Mouse (Mus musculus) midbrain, embryonic 13.5 days (tissue): ENCODE measurements around the gene Plekhj1. TPM values are rescaled to one million over a fixed set of nuclear protein-coding genes. Genes with fewer than 3 reads are reported as not detected.
"Not testable (repeated sequence)": the region's sequence is repeated elsewhere in the genome, so short reads cannot be mapped to it uniquely, and the experiment has no call there.

Source experiments
- ATAC-seq: fragments of 200-750 bp; cut with Nextera tagmentation; 2 replicates; pipeline ENCODE4 v1.8.0; 2017; ENCODE audit warnings: mild to moderate bottlenecking, moderate TSS enrichment, moderate library complexity
- H3K27ac ChIP-seq: fragments of 300-500 bp; sonication (generic); 2 replicates; pipeline ENCODE4 v1.5.1; 2015; ENCODE audit warnings: inconsistent platforms, mild to moderate bottlenecking, moderate library complexity
- H3K27me3 ChIP-seq: fragments of 300-500 bp; sonication (generic); 2 replicates; pipeline ENCODE4 v1.6.1; 2015; ENCODE audit warnings: mild to moderate bottlenecking, inconsistent platforms
- H3K36me3 ChIP-seq: fragments of 300-500 bp; sonication (generic); 2 replicates; pipeline ENCODE4 v1.6.1; 2015; ENCODE audit warnings: mild to moderate bottlenecking, inconsistent platforms
- H3K4me1 ChIP-seq: fragments of 300-500 bp; sonication (generic); replicated peaks from 2 replicates; pipeline ENCODE4 v1.6.1; 2015; ENCODE audit warnings: inconsistent platforms
- H3K4me2 ChIP-seq: fragments of 300-500 bp; sonication (generic); replicated peaks from 2 replicates; pipeline ENCODE4 v1.6.1; 2015; ENCODE audit warnings: moderate library complexity, mild to moderate bottlenecking, inconsistent platforms
- H3K4me3 ChIP-seq: fragments of 300-500 bp; sonication (generic); replicated peaks from 2 replicates; pipeline ENCODE4 v1.5.1; 2015; ENCODE audit warnings: mild to moderate bottlenecking, inconsistent platforms
- H3K9ac ChIP-seq: fragments of 300-500 bp; sonication (generic); replicated peaks from 2 replicates; pipeline ENCODE4 v1.6.1; 2015; ENCODE audit warnings: mild to moderate bottlenecking, inconsistent platforms
- H3K9me3 ChIP-seq: fragments of 300-500 bp; sonication (generic); 2 replicates; pipeline ENCODE4 v1.6.1; 2016; ENCODE audit warnings: mild to moderate bottlenecking, inconsistent platforms
- WGBS: fragments of 180-500 bp; shearing (Covaris S2); methylation state at CpG from one replicate; pipeline ENCODE4 v1.1.7; 2015; 5-methylcytosine and 5-hydroxymethylcytosine counted together
- polyA plus RNA-seq: library from polyadenylated mRNA; unstranded; fragments of >200 nt; fragmentation: Nextera tagmentation; extraction: Ambion mirVana; gene quantifications from 2 replicates; pipeline ENCODE4 v1.2.1, GENCODE M21; 2015

Plekhj1 gene
- polyA plus RNA-seq, 1 experiment from 2014 or later: 150 TPM

DNA sequence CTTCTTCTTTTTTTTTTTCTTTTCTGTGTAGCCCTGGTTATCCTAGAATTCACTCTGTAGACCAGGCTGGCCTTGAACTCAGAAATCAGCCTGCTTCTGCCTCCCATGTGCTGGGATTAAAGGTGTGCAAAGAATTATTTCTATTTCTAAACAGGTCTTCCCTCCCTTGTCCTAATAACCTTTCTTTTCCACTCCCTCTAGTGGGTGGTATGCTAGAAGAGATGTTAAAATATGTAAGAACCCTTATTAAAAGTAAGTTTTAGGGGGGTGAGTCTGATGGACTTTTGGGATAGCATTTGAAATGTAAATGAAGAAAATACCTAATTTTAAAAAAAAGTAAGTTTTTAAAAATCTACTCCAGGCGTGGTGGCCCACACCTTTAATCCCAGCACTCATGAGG lies 24.9 kb upstream of the Plekhj1 start:
- no peak for ATAC-seq
- H3K4me1 ChIP-seq: peaks cover 10% of the 10 kb centered on the region
- H3K4me2 ChIP-seq: no peak overlapping the region
- H3K27me3 ChIP-seq: no peaks in the 10 kb centered on the region
- H3K9ac ChIP-seq: no peak overlapping the region
- H3K27ac ChIP-seq: no peak overlapping the region
- H3K36me3 ChIP-seq: peaks cover under 1% of the 10 kb centered on the region; the same call in 1 of the 2 replicates
- 82% methylated on average over 1 of the region's 1 CpGs for WGBS
- H3K9me3 ChIP-seq: no peaks in the 10 kb centered on the region
- H3K4me3 ChIP-seq: no peak overlapping the region

DNA sequence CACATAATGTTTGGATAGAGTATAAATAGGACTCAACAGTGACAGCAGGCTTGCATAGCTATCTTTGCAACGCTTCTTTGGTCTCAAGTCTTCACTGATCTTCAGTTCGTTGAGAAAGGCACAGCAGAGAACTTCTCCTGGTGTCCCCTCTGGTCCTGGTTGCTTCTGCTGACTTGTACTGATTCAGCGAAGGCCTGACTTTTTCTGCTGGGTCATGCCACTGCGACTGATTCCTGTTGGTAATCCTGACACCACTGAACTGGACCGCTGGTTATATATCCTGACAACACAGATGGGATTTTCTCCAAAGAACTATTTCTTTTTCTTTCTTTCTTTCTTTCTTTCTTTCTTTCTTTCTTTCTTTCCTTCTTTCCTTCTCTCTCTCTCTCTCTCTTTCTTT lies 24.1 kb upstream of the Plekhj1 start:
- Histone ChIP-seq H3K9ac (no peak overlapping the region), H3K36me3 (no peaks in the 10 kb centered on the region), H3K9me3 (no peaks in the 10 kb centered on the region), H3K27me3 (no peaks in the 10 kb centered on the region), H3K27ac (no peak overlapping the region), H3K4me2 (no peak overlapping the region), H3K4me3 (no peak overlapping the region), H3K4me1 (peaks cover 2% of the 10 kb centered on the region)
- ATAC-seq: no peak
- WGBS: 89% methylated on average over 5 of the region's 5 CpGs

- Histone ChIP-seq H3K27ac (no peak overlapping the region), H3K4me3 (no peak overlapping the region), H3K4me1 (no peaks in the 10 kb centered on the region), H3K36me3 (no peaks in the 10 kb centered on the region), H3K27me3 (no peaks in the 10 kb centered on the region), H3K4me2 (no peak overlapping the region), H3K9me3 (no peaks in the 10 kb centered on the region), H3K9ac (no peak overlapping the region)
- no peak for ATAC-seq
- 46% methylated on average over 2 of the region's 2 CpGs for WGBS
Measured at GRCm38 (mm10) chr10:80821991-80822390, 23.6 kb upstream of the Plekhj1 start.

GRCm38 (mm10) chr10:80819406-80819805 lies 21.0 kb upstream of the Plekhj1 start:
- Histone ChIP-seq H3K27ac (no peak overlapping the region), H3K27me3 (no peaks in the 10 kb centered on the region), H3K4me2 (no peak overlapping the region), H3K4me3 (no peak overlapping the region), H3K36me3 (no peaks in the 10 kb centered on the region), H3K9me3 (no peaks in the 10 kb centered on the region), H3K9ac (no peak overlapping the region), H3K4me1 (no peaks in the 10 kb centered on the region)
- no peak for ATAC-seq
- WGBS: 53% methylated on average over 3 of the region's 3 CpGs

DNA sequence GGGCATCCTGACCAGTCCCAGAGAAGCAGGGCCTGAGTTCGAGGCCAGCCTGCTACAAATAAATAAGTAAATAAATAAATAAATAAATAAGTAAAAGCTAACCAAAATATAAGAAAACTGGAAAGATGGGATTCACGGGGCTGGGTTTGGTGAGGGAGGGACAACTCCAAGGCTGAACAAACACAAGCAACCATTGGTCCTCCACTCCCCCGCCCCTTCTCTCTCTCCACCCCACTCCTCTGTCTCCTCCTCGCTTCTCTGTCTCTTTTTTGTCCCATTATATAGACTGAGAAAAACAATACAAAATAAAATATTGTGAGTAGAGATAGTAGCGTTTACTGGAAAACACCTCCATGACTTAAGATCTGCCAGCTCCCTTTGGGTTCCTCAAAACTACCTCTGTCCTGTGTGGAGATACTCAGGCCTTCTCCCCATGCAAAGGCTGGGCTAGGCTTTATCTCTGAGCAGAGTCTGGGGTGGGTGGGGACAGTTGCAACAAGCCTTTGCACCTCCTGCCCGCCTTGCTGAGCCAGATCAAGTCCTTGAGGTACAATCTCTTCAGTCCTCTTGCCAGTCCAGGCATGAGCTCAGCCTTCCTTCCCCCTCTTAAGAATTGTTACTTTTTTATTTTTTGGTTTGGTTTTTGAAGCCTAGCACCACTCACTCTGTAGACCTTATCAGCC lies 20.3 kb upstream of the Plekhj1 start:
- Histone ChIP-seq H3K9me3 (no peaks in the 10 kb centered on the region), H3K9ac (no peak overlapping the region), H3K4me1 (no peaks in the 10 kb centered on the region), H3K27ac (no peak overlapping the region), H3K4me2 (no peak overlapping the region), H3K27me3 (no peaks in the 10 kb centered on the region), H3K36me3 (no peaks in the 10 kb centered on the region), H3K4me3 (no peak overlapping the region)
- WGBS: 56% methylated on average over 6 of the region's 6 CpGs
- ATAC-seq: no peak

- H3K27ac ChIP-seq, H3K4me3 ChIP-seq, H3K9me3 ChIP-seq, ATAC-seq, H3K27me3 ChIP-seq, H3K9ac ChIP-seq, H3K4me1 ChIP-seq, H3K4me2 ChIP-seq, H3K36me3 ChIP-seq: not testable (repeated sequence)
- WGBS: 81% methylated on average over 7 of the region's 7 CpGs
Measured at GRCm38 (mm10) chr10:80817955-80818354, 19.5 kb upstream of the Plekhj1 start.

DNA sequence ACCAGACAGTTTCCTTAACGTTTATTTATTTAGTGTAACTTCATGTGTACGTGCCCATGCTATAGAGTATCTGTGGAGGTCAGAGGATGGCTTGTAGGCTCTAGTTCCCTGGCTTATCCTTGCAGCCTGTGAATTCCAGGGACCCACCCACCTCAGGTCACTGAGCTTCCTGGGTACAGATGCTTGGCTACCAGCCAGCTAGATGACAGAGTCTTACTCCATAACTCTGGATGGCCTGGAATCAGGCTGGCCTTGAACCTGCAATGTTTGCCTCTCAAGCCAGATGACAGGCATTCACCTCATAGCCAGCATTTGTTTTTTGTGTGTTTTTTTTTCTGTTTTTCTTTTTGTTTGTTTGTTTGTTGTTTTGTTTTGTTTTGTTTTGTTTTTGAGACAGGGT lies 18.7 kb upstream of the Plekhj1 start:
- ATAC-seq: no peak
- WGBS: 78% methylated on average over 2 of the region's 2 CpGs
- no peak overlapping the region for H3K9ac ChIP-seq
- H3K27ac ChIP-seq: no peak overlapping the region
- no peaks in the 10 kb centered on the region for H3K36me3 ChIP-seq
- no peak overlapping the region for H3K4me3 ChIP-seq
- no peak overlapping the region for H3K4me2 ChIP-seq
- no peaks in the 10 kb centered on the region for H3K4me1 ChIP-seq
- H3K9me3 ChIP-seq: no peaks in the 10 kb centered on the region
- peaks cover 5% of the 10 kb centered on the region; the same call in 1 of the 2 replicates for H3K27me3 ChIP-seq

DNA sequence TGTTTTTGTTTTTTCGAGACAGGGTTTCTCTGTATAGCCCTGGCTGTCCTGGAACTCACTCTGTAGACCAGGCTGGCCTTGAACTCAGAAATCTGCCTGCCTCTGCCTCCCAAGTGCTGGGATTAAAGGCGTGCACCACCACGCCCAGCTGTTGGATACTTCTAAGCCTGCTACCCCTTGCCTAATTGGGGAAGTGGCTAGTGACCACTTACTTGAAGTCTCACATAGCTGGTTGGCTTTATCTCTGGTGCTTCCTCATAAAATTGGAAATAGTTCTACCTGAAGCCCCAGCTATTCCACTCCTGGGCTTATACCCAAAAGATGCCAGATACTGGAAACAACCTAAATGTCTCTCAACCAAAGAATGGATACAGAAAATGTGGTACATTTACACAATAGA lies 17.9 kb upstream of the Plekhj1 start:
- H3K9ac ChIP-seq, H3K27me3 ChIP-seq, ATAC-seq, H3K4me3 ChIP-seq, H3K4me2 ChIP-seq, H3K36me3 ChIP-seq, H3K9me3 ChIP-seq, H3K4me1 ChIP-seq, H3K27ac ChIP-seq: not testable (repeated sequence)
- 87% methylated on average over 3 of the region's 3 CpGs for WGBS

GRCm38 (mm10) chr10:80814800-80815199 lies 16.4 kb upstream of the Plekhj1 start:
- H3K4me3 ChIP-seq: no peak overlapping the region
- no peaks in the 10 kb centered on the region for H3K36me3 ChIP-seq
- no peak for ATAC-seq
- H3K27ac ChIP-seq: no peak overlapping the region
- peaks cover 7% of the 10 kb centered on the region for H3K4me1 ChIP-seq
- H3K9ac ChIP-seq: no peak overlapping the region
- H3K4me2 ChIP-seq: no peak overlapping the region
- H3K9me3 ChIP-seq: no peaks in the 10 kb centered on the region
- peaks cover 20% of the 10 kb centered on the region for H3K27me3 ChIP-seq
- 72% methylated on average over 7 of the region's 7 CpGs for WGBS

DNA sequence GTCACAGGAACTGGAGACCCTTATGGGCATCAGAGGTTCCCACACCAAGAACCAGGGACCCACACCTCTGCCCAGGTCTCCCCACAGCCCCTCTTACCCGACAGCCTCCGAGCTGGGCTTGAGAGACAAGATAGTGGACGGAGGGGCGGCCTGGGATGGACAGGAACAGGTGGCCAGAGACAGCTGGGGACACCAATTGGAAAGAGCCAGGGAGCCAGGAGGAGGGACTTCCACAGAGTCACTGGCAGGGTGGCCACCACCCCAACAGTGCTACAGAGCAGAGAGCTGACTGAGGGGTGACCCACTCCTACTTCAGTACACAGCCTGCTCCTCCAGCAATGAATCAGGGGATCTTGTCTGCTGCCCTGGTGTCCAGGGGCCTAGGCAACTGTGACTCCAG lies 14.9 kb upstream of the Plekhj1 start, which contains the start of gene Jsrp1:
Gene Jsrp1, minus strand, starts transcription at position 133 of the 400 bp plus-strand sequence.
- 78% methylated on average over 4 of the region's 4 CpGs for WGBS

GRCm38 (mm10) chr10:80812391-80813041 lies 14.1 kb upstream of the Plekhj1 start:
- WGBS: 72% methylated on average over 5 of the region's 5 CpGs
- H3K27ac ChIP-seq: no peak overlapping the region
- H3K36me3 ChIP-seq: no peaks in the 10 kb centered on the region
- H3K4me2 ChIP-seq: no peak overlapping the region
- no peak for ATAC-seq
- H3K9ac ChIP-seq: no peak overlapping the region
- H3K4me1 ChIP-seq: peaks cover 25% of the 10 kb centered on the region
- no peaks in the 10 kb centered on the region for H3K9me3 ChIP-seq
- peaks cover 38% of the 10 kb centered on the region for H3K27me3 ChIP-seq
- no peak overlapping the region for H3K4me3 ChIP-seq

More for the DNA sequence above, 14.9 kb upstream of the Plekhj1 start, which contains the start of gene Jsrp1:
- H3K4me2 ChIP-seq: no peak within 1 kb of the TSS
- no peak within 1 kb of the TSS for H3K9ac ChIP-seq
- H3K27me3 ChIP-seq: peaks cover 34% of the 10 kb centered on the region
- H3K4me3 ChIP-seq: no peak within 1 kb of the TSS
- no peak within 1 kb of the TSS for H3K27ac ChIP-seq
- H3K4me1 ChIP-seq: peaks cover 17% of the 10 kb centered on the region
- no peak for ATAC-seq
- H3K9me3 ChIP-seq: no peaks in the 10 kb centered on the region
- H3K36me3 ChIP-seq: no peaks in the 10 kb centered on the region

GRCm38 (mm10) chr10:80810084-80810483 lies 11.7 kb upstream of the Plekhj1 start:
- Histone ChIP-seq H3K27ac (no peak overlapping the region), H3K4me3 (no peak overlapping the region), H3K4me2 (0 out of 2 replicates have a peak overlapping the region, but pooled peaks have one; percentile 12), H3K4me1 (peaks cover 45% of the 10 kb centered on the region), H3K9me3 (no peaks in the 10 kb centered on the region), H3K9ac (peak overlapping the region; percentile 28; the same call in 1 of the 2 replicates), H3K27me3 (peaks cover 52% of the 10 kb centered on the region), H3K36me3 (peaks cover 4% of the 10 kb centered on the region)
- ATAC-seq: no peak
- WGBS: 7% methylated on average over 20 of the region's 20 CpGs
